Mouse (Mus musculus) intestine, embryonic 15.5 days (tissue): ENCODE measurements around the gene Kif27. TPM values are rescaled to one million over a fixed set of nuclear protein-coding genes. Genes with fewer than 3 reads are reported as not detected.
"Not testable (repeated sequence)": the region's sequence is repeated elsewhere in the genome, so short reads cannot be mapped to it uniquely, and the experiment has no call there.

Experiments
- ATAC-seq: fragments of 200-750 bp; cut with Nextera tagmentation; 2 replicates; pipeline ENCODE4 v1.8.0; 2017; ENCODE audit warnings: moderate TSS enrichment, moderate library complexity
- H3K27ac ChIP-seq: fragments of 300-500 bp; sonication (generic); 2 replicates; pipeline ENCODE4 v1.5.1; 2015; ENCODE audit warnings: mild to moderate bottlenecking, inconsistent platforms
- H3K27me3 ChIP-seq: fragments of 300-500 bp; sonication (generic); replicated peaks from 2 replicates; pipeline ENCODE4 v1.6.1; 2015; ENCODE audit warnings: inconsistent platforms
- H3K36me3 ChIP-seq: fragments of 300-500 bp; sonication (generic); 2 replicates; pipeline ENCODE4 v1.6.1; 2015; ENCODE audit warnings: inconsistent platforms
- H3K4me1 ChIP-seq: fragments of 300-500 bp; sonication (generic); replicated peaks from 2 replicates; pipeline ENCODE4 v1.6.1; 2015; ENCODE audit warnings: inconsistent platforms
- H3K4me2 ChIP-seq: fragments of 300-500 bp; sonication (generic); replicated peaks from 2 replicates; pipeline ENCODE4 v1.6.1; 2015; ENCODE audit warnings: mild to moderate bottlenecking, inconsistent platforms
- H3K4me3 ChIP-seq: fragments of 300-500 bp; sonication (generic); replicated peaks from 2 replicates; pipeline ENCODE4 v1.5.1; 2015; ENCODE audit warnings: inconsistent platforms
- H3K9ac ChIP-seq: fragments of 300-500 bp; sonication (generic); 2 replicates; pipeline ENCODE4 v1.6.1; 2015; ENCODE audit warnings: inconsistent platforms
- H3K9me3 ChIP-seq: fragments of 300-500 bp; sonication (generic); 2 replicates; pipeline ENCODE4 v1.6.1; 2016; ENCODE audit warnings: inconsistent platforms
- WGBS: fragments of 180-500 bp; shearing (Covaris S2); methylation state at CpG from one replicate; pipeline ENCODE4 v1.1.7; 2015; 5-methylcytosine and 5-hydroxymethylcytosine counted together
- polyA plus RNA-seq: library from polyadenylated mRNA; unstranded; fragments of >200 nt; fragmentation: Nextera tagmentation; extraction: Ambion mirVana; gene quantifications from 2 replicates; pipeline ENCODE4 v1.2.1, GENCODE M21; 2015

Gene Kif27
- polyA plus RNA-seq, 1 experiment from 2014 or later, result 0.69 TPM

- H3K4me3 ChIP-seq, result peak overlapping the region; percentile 82
- H3K27ac ChIP-seq, result peak overlapping the region; percentile 69
- H3K4me2 ChIP-seq, result peak overlapping the region; percentile 94
- no peaks in the 10 kb centered on the region for H3K27me3 ChIP-seq
- H3K4me1 ChIP-seq, result peaks cover 10% of the 10 kb centered on the region
- 76% methylated on average over 7 of the region's 7 CpGs for WGBS
- no peaks in the 10 kb centered on the region for H3K9me3 ChIP-seq
- ATAC-seq, result peak; percentile 35
- H3K36me3 ChIP-seq, result peaks cover 23% of the 10 kb centered on the region
- H3K9ac ChIP-seq, result peak overlapping the region; percentile 84
Observed at GRCm38 (mm10) chr13:58385547-58385920, 26.6 kb upstream of the Kif27 start.

- peak; percentile 79 for ATAC-seq
- no peaks in the 10 kb centered on the region for H3K27me3 ChIP-seq
- peak within 1 kb of the TSS; percentile 94 for H3K4me2 ChIP-seq
- peaks cover 10% of the 10 kb centered on the region for H3K4me1 ChIP-seq
- H3K4me3 ChIP-seq, result peak within 1 kb of the TSS; percentile 82
- peak within 1 kb of the TSS; percentile 69 for H3K27ac ChIP-seq
- peak within 1 kb of the TSS; percentile 84 for H3K9ac ChIP-seq
- peaks cover 25% of the 10 kb centered on the region for H3K36me3 ChIP-seq
- no peaks in the 10 kb centered on the region for H3K9me3 ChIP-seq
- 2% methylated on average over 80 of the region's 80 CpGs for WGBS
Observed at GRCm38 (mm10) chr13:58384779-58385546, 26.0 kb upstream of the Kif27 start, which contains the start of gene 2210016F16Rik. TSS of gene 2210016F16Rik (minus strand) at chr13:58385225.

DNA sequence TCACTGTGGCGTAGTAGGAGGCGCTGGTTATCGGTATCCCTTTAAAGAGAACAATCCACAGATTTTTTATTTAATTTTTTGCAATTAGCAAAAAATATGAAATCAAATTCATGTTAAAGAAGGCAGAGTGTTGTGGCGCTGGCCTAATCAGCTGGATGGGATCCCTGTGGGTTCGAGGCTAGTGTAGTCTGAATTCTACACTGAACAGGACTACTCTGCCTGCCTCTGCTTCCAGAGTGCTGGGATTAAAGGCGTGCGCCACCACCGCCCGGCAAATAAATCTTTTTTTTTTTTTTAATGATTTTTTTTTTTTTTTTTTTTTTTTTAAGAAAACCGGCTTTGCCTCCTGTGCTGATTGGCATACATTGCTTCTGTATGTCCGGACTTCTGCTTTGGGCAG, 25.4 kb upstream of the Kif27 start:
- Histone ChIP-seq H3K9ac (peak overlapping the region; percentile 84), H3K36me3 (peaks cover 25% of the 10 kb centered on the region), H3K4me3 (peak overlapping the region; percentile 82), H3K4me1 (peaks cover 10% of the 10 kb centered on the region), H3K27ac (0 out of 2 replicates have a peak overlapping the region, but pooled peaks have one; percentile 69), H3K4me2 (peak overlapping the region; percentile 94), H3K27me3 (no peaks in the 10 kb centered on the region), H3K9me3 (no peaks in the 10 kb centered on the region)
- peak; percentile 14; the same call in 1 of the 2 replicates for ATAC-seq
- WGBS, result 39% methylated on average over 11 of the region's 11 CpGs

- no peak overlapping the region for H3K4me3 ChIP-seq
- H3K9me3 ChIP-seq, result no peaks in the 10 kb centered on the region
- no peaks in the 10 kb centered on the region for H3K27me3 ChIP-seq
- H3K9ac ChIP-seq, result no peak overlapping the region
- no peaks in the 10 kb centered on the region for H3K36me3 ChIP-seq
- no peak overlapping the region for H3K4me2 ChIP-seq
- H3K27ac ChIP-seq, result 0 out of 2 replicates have a peak overlapping the region, but pooled peaks have one; percentile 51
- H3K4me1 ChIP-seq, result no peaks in the 10 kb centered on the region
- ATAC-seq, result peak; percentile 61
- WGBS, result 77% methylated on average over 2 of the region's 2 CpGs
Observed at GRCm38 (mm10) chr13:58373153-58373470, 14.2 kb upstream of the Kif27 start.

- H3K36me3 ChIP-seq, result no peaks in the 10 kb centered on the region
- H3K27ac ChIP-seq, result peak overlapping the region; percentile 51
- ATAC-seq, result peak; percentile 98
- no peaks in the 10 kb centered on the region for H3K4me1 ChIP-seq
- H3K9ac ChIP-seq, result no peak overlapping the region
- no peaks in the 10 kb centered on the region for H3K27me3 ChIP-seq
- WGBS, result 65% methylated on average over 5 of the region's 5 CpGs
- no peak overlapping the region for H3K4me2 ChIP-seq
- no peaks in the 10 kb centered on the region for H3K9me3 ChIP-seq
- H3K4me3 ChIP-seq, result no peak overlapping the region
Observed at GRCm38 (mm10) chr13:58372278-58373152, 13.6 kb upstream of the Kif27 start.

GRCm38 (mm10) chr13:58368835-58369234, 9.9 kb upstream of the Kif27 start:
- no peaks in the 10 kb centered on the region for H3K27me3 ChIP-seq
- WGBS, result 68% methylated on average over 4 of the region's 4 CpGs
- H3K9me3 ChIP-seq, result no peaks in the 10 kb centered on the region

DNA sequence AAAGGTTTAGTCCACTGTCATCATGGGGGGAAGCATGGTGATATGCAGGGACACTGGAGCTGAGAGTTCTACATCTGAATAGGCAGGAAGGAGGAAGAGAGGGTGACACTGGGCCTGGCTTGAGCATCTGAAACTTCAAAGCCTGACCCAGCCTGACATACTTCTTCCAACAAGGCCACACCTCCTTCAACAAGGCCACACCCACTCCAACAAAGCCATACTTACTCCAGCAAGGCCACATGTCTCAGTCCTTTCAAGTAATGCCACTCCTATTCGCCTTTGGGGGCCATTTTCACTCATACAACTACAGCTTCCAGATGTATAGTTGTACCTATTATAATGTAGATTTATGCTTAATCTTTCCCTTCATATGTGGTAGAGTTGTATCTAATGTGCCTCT, 8.7 kb upstream of the Kif27 start:
- H3K27ac ChIP-seq, result no peak overlapping the region
- no peak for ATAC-seq
- H3K27me3 ChIP-seq, result no peaks in the 10 kb centered on the region
- no peak overlapping the region for H3K4me3 ChIP-seq
- no peaks in the 10 kb centered on the region for H3K4me1 ChIP-seq
- no peak overlapping the region for H3K4me2 ChIP-seq
- H3K36me3 ChIP-seq, result no peaks in the 10 kb centered on the region
- 62% methylated on average over 1 of the region's 1 CpGs for WGBS
- no peaks in the 10 kb centered on the region for H3K9me3 ChIP-seq
- H3K9ac ChIP-seq, result no peak overlapping the region

More at GRCm38 (mm10) chr13:58368835-58369234, 9.9 kb upstream of the Kif27 start:
- Histone ChIP-seq H3K36me3 (no peaks in the 10 kb centered on the region), H3K9ac (no peak overlapping the region), H3K4me3 (no peak overlapping the region), H3K4me2 (no peak overlapping the region), H3K27ac (no peak overlapping the region), H3K4me1 (no peaks in the 10 kb centered on the region)
- ATAC-seq, result no peak

DNA sequence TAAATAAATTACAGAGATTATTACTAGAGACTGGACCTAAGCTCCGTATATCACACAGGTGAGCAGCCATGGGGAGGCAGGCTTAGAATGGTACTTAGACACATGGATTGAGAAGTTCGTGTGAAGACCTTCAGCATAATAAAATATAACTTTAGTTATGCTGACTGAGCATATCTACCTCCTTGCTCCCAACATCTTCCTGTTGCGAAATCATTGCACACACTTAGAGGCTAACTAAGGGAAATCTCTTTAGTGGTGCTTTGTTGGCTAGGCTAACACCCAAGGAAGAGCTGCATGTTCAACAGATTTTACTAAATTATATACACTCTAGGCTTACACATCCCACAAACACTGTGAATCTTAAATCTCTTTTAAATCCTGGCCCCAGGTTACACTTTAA, 7.5 kb upstream of the Kif27 start:
- WGBS, result 80% methylated on average over 3 of the region's 3 CpGs
- no peak overlapping the region for H3K9ac ChIP-seq
- H3K9me3 ChIP-seq, result no peaks in the 10 kb centered on the region
- H3K27me3 ChIP-seq, result no peaks in the 10 kb centered on the region
- ATAC-seq, result no peak
- H3K4me3 ChIP-seq, result no peak overlapping the region
- no peak overlapping the region for H3K27ac ChIP-seq
- no peaks in the 10 kb centered on the region for H3K36me3 ChIP-seq
- no peaks in the 10 kb centered on the region for H3K4me1 ChIP-seq
- no peak overlapping the region for H3K4me2 ChIP-seq

GRCm38 (mm10) chr13:58365179-58365578, 6.3 kb upstream of the Kif27 start:
- H3K27ac ChIP-seq, result peak overlapping the region; percentile 40; the same call in 1 of the 2 replicates
- not testable (repeated sequence) for H3K4me1 ChIP-seq, H3K4me3 ChIP-seq, ATAC-seq, H3K9me3 ChIP-seq, H3K27me3 ChIP-seq, H3K4me2 ChIP-seq, H3K36me3 ChIP-seq, H3K9ac ChIP-seq
- 81% methylated on average over 8 of the region's 8 CpGs for WGBS

DNA sequence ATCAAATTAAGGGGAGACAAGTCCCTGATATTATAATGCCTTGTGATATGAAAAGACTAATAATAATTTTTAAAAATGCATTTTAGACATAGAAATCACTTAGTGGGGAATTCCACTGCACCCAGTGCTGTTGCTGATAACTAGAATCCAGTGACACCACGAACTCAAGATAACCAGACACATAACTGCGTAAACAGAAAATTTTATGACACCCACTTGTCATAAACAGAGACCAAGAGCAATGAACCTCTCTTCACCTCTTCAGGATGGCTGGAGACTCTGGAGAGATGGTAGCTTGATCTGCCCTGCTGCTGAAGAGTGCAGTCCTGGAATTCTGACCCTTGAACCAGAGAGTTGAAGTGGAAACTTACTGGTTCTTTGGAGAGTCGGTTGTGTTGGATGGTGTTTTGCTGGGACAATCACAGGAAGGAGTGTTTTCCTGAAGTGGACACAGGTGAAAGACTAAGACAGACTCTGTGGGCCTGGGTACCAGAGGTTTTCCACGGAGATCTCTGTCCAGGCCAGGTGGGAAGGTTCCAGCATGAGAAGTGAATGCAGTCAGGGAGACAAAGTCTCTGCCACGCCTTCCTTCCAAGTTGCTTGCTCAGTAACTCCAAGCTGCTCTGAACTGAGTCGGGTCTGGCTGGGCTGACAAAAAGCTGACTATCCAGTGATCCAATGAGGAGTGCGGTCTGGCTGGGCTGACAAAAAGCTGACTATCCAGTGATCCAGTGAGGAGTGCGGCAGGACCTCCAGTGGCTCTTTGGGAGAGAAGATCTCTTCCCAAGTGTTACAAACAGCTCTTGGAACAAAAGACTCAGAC, 5.6 kb upstream of the Kif27 start:
- Histone ChIP-seq H3K27me3 (no peaks in the 10 kb centered on the region), H3K4me2 (no peak overlapping the region), H3K36me3 (no peaks in the 10 kb centered on the region), H3K9ac (no peak overlapping the region), H3K27ac (peak overlapping the region; percentile 40; the same call in 1 of the 2 replicates), H3K4me1 (no peaks in the 10 kb centered on the region), H3K4me3 (no peak overlapping the region), H3K9me3 (no peaks in the 10 kb centered on the region)
- 61% methylated on average over 8 of the region's 8 CpGs for WGBS
- peak; percentile 82 for ATAC-seq

DNA sequence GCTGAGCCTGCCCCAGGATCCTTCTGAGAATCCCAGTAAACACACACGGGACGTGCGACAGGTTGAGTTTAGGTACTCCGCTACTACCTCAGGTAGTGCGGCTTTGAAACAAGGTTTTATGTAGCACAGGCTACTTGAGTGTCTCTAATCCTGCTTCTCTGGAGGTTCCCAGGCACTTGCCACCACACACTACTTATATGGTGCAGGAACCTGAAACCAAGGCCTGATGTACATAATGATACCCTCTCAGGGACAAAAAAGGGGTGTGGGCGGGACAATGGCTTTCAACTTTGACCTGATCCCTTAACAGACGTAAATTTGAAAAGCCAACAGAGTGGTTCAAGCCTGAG, 357 bp upstream of the Kif27 start:
- no peaks in the 10 kb centered on the region for H3K4me1 ChIP-seq
- no peaks in the 10 kb centered on the region for H3K27me3 ChIP-seq
- 4% methylated on average over 7 of the region's 7 CpGs for WGBS
- H3K4me2 ChIP-seq, result peak overlapping the region; percentile 99
- peak overlapping the region; percentile 74 for H3K4me3 ChIP-seq
- H3K9ac ChIP-seq, result no peak overlapping the region; the same call in 1 of the 2 replicates
- H3K9me3 ChIP-seq, result no peaks in the 10 kb centered on the region
- peak overlapping the region; percentile 75 for H3K27ac ChIP-seq
- no peak for ATAC-seq
- no peaks in the 10 kb centered on the region for H3K36me3 ChIP-seq

GRCm38 (mm10) chr13:58352996-58353395, 5.9 kb downstream of the Kif27 start:
- H3K4me1 ChIP-seq, result no peaks in the 10 kb centered on the region

More at GRCm38 (mm10) chr13:58352996-58353395, 5.9 kb downstream of the Kif27 start:
- H3K27me3 ChIP-seq, result no peaks in the 10 kb centered on the region
- H3K27ac ChIP-seq, result no peak overlapping the region
- ATAC-seq, result no peak
- no peak overlapping the region for H3K9ac ChIP-seq
- no peaks in the 10 kb centered on the region for H3K9me3 ChIP-seq
- no peak overlapping the region for H3K4me3 ChIP-seq
- no peak overlapping the region for H3K4me2 ChIP-seq
- no peaks in the 10 kb centered on the region for H3K36me3 ChIP-seq
